Mouse (Mus musculus) retina, adult 2 months (tissue): ENCODE data around the gene Tpm3.

Experiments
- DNase-seq: peaks from one replicate; pipeline ENCODE4 v3.0.0-alpha.2; 2012; ENCODE audit warnings: low read depth, low spot score

The Tpm3 gene

GRCm38 (mm10) chr3:90136660-90137059 lies 64.2 kb downstream of the Tpm3 start:
- DNase-seq: no peak

- DNase-seq: no peak
Measured at GRCm38 (mm10) chr3:90137606-90138005, 65.2 kb downstream of the Tpm3 start.

- DNase-seq: no peak
Measured at GRCm38 (mm10) chr3:90139962-90140361, 67.5 kb downstream of the Tpm3 start.

DNA sequence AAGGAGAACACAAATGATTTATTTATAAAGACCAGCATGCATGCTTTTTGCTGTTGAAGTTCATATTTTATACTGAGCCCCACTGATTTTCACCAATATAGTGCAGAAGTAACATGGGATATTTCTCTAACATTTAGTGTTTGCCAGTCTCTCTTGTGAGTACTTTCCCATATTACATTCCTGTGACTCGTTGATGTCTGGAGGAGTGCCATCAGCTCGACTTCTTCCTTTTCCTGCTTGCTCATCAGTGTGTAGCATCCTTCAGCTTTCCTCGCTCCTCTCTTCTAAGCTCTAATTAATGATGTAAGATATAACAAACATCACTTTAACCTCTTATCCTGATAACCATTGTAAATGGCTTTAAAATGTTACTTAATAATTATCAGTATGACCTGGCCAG lies 73.0 kb downstream of the Tpm3 start:
- DNase-seq: no peak

GRCm38 (mm10) chr3:90146651-90147050 lies 74.2 kb downstream of the Tpm3 start:
- DNase-seq: no peak
